Mouse (Mus musculus) testis, adult 2 months (tissue): ENCODE measurements around the gene Nrip1. TPM values are rescaled to one million over a fixed set of nuclear protein-coding genes. Genes with fewer than 3 reads are reported as not detected.

Experiments used
- H3K27ac ChIP-seq: fragments of 200-500 bp; 2 replicates; pipeline ENCODE4 v1.5.1; 2012; ENCODE audit warnings: low read depth, low read length; ENCODE audit not compliant: control insufficient read depth, insufficient read depth
- H3K27me3 ChIP-seq: fragments of 200-500 bp; 2 replicates; pipeline ENCODE4 v1.6.1; 2012; ENCODE audit warnings: mild to moderate bottlenecking, low read length, moderate library complexity; ENCODE audit not compliant: control insufficient read depth, insufficient read depth
- H3K36me3 ChIP-seq: fragments of 200-500 bp; 2 replicates; pipeline ENCODE4 v1.6.1; 2012; ENCODE audit warnings: mild to moderate bottlenecking, low read length; ENCODE audit not compliant: control insufficient read depth, insufficient read depth
- H3K4me1 ChIP-seq: fragments of 200-500 bp; 2 replicates; pipeline ENCODE4 v1.6.1; 2012; ENCODE audit warnings: low read length; ENCODE audit not compliant: control insufficient read depth, insufficient read depth
- H3K4me3 ChIP-seq: fragments of 200-500 bp; 2 replicates; pipeline ENCODE4 v1.5.1; 2012; ENCODE audit warnings: low read depth, mild to moderate bottlenecking, low read length, moderate library complexity, mixed read lengths; ENCODE audit not compliant: control insufficient read depth
- CTCF ChIP-seq: fragments of 200-500 bp; IDR thresholded peaks from 2 replicates; pipeline ENCODE4 v1.5.1; 2012; ENCODE audit warnings: low read depth, mild to moderate bottlenecking, inconsistent platforms, low read length, moderate library complexity; ENCODE audit not compliant: control insufficient read depth, insufficient read depth, insufficient replicate concordance
- POLR2A ChIP-seq: fragments of 200-500 bp; IDR thresholded peaks from 2 replicates; pipeline ENCODE4 v1.6.1; 2012; ENCODE audit warnings: low read depth, mild to moderate bottlenecking, inconsistent platforms, low read length, moderate library complexity; ENCODE audit not compliant: control insufficient read depth
- polyA plus RNA-seq: library from polyadenylated mRNA; depleted of rRNA; stranded (reverse); fragments of >200 nt; gene quantifications from 2 replicates; pipeline ENCODE4 v1.2.3, GENCODE M21; 2012

Gene Nrip1
- polyA plus RNA-seq, 1 experiment = 1.9 TPM

DNA sequence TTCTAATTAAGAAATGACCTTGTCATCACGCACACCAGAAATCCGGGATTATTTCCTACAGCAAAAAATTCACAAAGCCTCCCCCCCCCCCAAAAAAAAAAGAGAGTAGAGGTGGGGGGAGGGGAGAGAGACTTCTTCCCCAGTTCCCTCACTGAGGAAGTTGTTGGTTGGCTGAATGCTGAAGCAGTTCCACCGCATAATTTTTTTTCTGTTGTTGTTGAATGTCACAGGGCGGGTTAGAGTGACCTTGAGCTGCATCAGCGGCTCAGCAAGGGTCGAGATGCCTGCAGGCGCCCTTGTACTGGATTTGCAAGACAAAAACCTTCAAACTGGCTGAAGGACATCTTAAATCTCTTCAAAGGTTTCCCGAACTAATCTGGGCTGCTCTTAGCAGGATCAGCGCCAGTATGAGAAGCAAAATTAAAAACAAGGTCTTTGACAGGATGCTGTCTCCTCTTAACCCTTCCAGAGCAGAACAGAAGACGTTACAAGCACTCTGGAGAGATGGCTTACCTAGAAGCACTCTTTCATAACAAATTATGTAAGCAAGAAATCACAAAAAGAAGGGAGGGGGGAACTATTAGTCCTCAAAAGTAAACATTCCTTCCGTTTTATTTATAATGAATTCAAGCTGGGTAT lies 52.0 kb downstream of the Nrip1 start:
- Histone ChIP-seq H3K27me3 (no peaks in the 10 kb centered on the region), H3K27ac (no peak overlapping the region; the same call in 1 of the 2 replicates), H3K36me3 (no peaks in the 10 kb centered on the region), H3K4me3 (no peak overlapping the region), H3K4me1 (no peaks in the 10 kb centered on the region; the same call in 1 of the 2 replicates)
- TF ChIP-seq CTCF (no peak), POLR2A (no peak)

- Histone ChIP-seq H3K36me3 (no peaks in the 10 kb centered on the region), H3K4me1 (no peaks in the 10 kb centered on the region), H3K27me3 (no peaks in the 10 kb centered on the region), H3K4me3 (no peak overlapping the region), H3K27ac (no peak overlapping the region)
- TF ChIP-seq POLR2A (no peak), CTCF (no peak)
Observed at GRCm38 (mm10) chr16:76320118-76320473, 53.5 kb downstream of the Nrip1 start.

DNA sequence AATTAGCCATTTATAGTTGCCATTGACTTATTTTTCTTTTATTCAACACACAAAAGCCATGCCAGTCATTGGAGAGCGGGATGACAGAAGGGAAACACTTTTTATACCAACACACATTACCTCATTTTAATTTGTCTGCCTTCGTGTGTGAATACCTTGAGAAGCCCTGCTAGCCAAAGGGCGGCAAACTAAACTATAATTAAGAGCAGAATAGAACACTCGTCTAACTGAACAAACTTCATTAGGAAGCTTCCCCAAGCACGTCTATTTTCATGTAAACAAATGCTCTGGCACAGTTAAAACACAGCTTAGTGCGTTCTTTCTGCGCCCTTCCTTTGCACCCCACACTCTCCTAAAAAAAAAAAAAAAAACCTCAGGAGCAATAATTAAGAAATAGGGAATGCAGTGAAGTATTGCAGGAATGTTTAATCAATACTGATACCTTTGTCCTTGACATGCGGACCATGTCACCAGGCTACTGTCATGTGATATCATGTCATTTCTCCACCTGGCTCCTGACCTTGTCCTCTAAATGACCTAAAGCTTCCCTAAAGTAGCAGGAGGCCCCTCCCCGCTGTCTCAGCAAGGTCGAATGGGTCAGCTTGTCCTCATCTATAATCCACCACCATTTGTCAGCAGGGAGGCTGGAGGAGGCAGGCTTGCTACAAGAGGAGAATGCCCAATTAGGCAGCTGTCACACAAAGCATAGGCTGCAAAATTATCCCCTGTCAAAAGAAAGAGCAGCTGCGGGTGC lies 54.1 kb downstream of the Nrip1 start:
- no peak for TF ChIP-seq POLR2A
- TF ChIP-seq CTCF = no peak
- Histone ChIP-seq H3K4me3 (no peak overlapping the region), H3K4me1 (no peaks in the 10 kb centered on the region), H3K27ac (no peak overlapping the region), H3K27me3 (no peaks in the 10 kb centered on the region), H3K36me3 (no peaks in the 10 kb centered on the region)

DNA sequence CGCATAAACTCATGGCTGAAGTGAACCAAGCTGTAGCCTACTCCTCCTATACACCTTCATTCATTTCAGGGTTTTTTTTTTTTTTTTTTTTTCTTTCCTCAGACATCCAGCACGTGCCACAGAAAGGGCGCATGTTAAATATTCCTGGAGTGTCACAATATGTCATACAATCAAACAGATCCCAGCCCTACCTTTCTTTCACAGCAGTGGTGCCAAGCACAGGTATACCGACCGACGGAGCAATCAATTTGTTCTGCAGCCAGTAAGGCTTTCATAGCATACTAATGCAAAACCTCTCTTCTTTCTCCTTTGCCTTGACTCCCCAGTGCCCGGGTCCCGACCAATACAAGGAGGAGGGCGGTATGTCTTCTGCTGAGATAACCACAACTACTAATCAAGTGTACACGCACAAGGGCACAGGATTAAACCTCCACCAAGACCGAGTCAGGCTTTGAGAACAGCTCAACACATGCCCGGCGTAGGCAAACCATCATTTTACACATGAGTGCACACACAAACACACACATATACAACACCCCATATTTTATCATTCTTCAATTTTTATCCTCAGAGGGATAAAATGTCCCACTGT lies 55.2 kb downstream of the Nrip1 start:
- no peak overlapping the region for H3K27ac ChIP-seq
- no peaks in the 10 kb centered on the region for H3K4me1 ChIP-seq
- TF ChIP-seq POLR2A = no peak
- no peak for TF ChIP-seq CTCF
- no peak overlapping the region for H3K4me3 ChIP-seq
- no peaks in the 10 kb centered on the region for H3K36me3 ChIP-seq
- H3K27me3 ChIP-seq = no peaks in the 10 kb centered on the region

DNA sequence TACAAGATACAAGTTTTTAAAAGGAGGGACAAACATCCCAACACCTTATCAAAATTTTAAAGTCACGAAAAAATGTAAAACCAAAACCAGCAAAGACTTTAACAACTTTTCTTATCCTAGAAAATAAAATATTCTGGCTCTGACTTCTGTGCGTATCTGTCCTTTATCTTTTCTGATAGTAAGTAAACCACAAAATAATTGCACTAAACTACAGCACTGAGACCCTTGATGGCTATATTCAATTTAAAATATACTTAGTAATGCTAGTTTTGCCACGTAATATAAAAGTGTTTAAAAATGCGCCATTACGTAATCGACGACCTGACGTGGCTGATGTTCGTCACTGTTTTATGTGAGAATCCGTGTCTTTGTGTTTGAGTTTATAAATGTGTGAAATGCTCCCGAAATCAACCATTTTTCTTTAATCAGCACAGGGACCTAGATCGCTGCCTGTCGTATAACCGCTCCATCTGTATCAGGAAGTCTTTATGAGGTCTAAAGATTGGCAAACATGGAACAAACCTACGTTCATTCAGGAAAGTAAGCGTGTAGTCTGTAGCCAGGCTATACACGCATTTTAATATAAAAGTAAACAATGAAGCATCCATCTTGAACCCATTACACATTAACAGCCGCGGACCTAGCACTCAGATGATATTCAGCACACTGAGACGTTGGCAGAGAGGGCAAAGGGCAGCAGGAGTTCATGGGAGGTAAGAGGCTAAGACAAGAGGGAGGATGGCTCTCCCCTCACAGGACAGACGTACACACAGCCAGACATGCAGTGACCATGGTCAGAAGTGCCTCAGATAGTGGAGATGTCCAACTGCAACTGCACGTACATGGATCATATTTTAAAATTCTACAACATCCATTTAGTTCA lies 56.4 kb downstream of the Nrip1 start:
- Histone ChIP-seq H3K27me3 (no peaks in the 10 kb centered on the region), H3K36me3 (no peaks in the 10 kb centered on the region), H3K4me3 (no peak overlapping the region), H3K27ac (no peak overlapping the region), H3K4me1 (no peaks in the 10 kb centered on the region)
- TF ChIP-seq POLR2A (no peak), CTCF (no peak)

- Histone ChIP-seq H3K4me1 (no peaks in the 10 kb centered on the region), H3K36me3 (no peaks in the 10 kb centered on the region)
Observed at GRCm38 (mm10) chr16:76315642-76316041, 58.0 kb downstream of the Nrip1 start.

More at GRCm38 (mm10) chr16:76315642-76316041, 58.0 kb downstream of the Nrip1 start:
- H3K4me3 ChIP-seq = no peak overlapping the region
- H3K27ac ChIP-seq = no peak overlapping the region
- H3K27me3 ChIP-seq = no peaks in the 10 kb centered on the region
- TF ChIP-seq CTCF (no peak), POLR2A (no peak)
